8 mouse cellular contexts compared by ENCODE assay signal in genomic region chr11:97947426-97947825, GRCm38 (mm10). TPM values are rescaled to one million over a fixed set of nuclear protein-coding genes. Genes with fewer than 3 reads are reported as not detected.
DNase-seq lines count a peak whose midpoint lies in the region; ATAC-seq lines count a peak whose summit lies in the region.

No protein-coding gene starts in this region.

- H3K36me3 ChIP-seq in forebrain, embryonic 10.5 days (replicated peaks) = no peaks in the 10 kb centered on the region
- H3K36me3 ChIP-seq in forebrain, embryonic 16.5 days (ENCODE audit: control insufficient read depth, insufficient read depth) = no peaks in the 10 kb centered on the region
- no peaks in the 10 kb centered on the region for H3K36me3 ChIP-seq in midbrain, embryonic 10.5 days
- H3K36me3 ChIP-seq in midbrain, embryonic 15.5 days (replicated peaks) = no peaks in the 10 kb centered on the region

- DNase-seq in forebrain, embryonic 10.5 days (ENCODE audit: extremely low spot score, low spot score) = peak; percentile 58
- DNase-seq in midbrain, embryonic 10.5 days (ENCODE audit: low spot score) = peak; percentile 45
- DNase-seq in cerebellum, postnatal 10 days = peak; percentile 80 to 83
- peak; percentile 36 to 81 for DNase-seq in kidney, postnatal 36 days
- DNase-seq in spleen, postnatal 4 days (ENCODE audit: low spot score in 2 of 2) = peak; percentile 45 to 74
- no peak for DNase-seq in gastrocnemius, postnatal 25 days

- H3K27ac ChIP-seq in forebrain, embryonic 10.5 days = no peak overlapping the region
- no peak overlapping the region for H3K27ac ChIP-seq in forebrain, embryonic 16.5 days (ENCODE audit: low read length)
- no peak overlapping the region for H3K27ac ChIP-seq in midbrain, embryonic 10.5 days (replicated peaks)
- no peak overlapping the region for H3K27ac ChIP-seq in midbrain, embryonic 15.5 days

- H3K4me1 ChIP-seq in forebrain, embryonic 10.5 days = peaks cover 31% of the 10 kb centered on the region
- peaks cover 4% of the 10 kb centered on the region for H3K4me1 ChIP-seq in forebrain, embryonic 16.5 days (replicated peaks; ENCODE audit: control insufficient read depth, insufficient read depth, low read length)
- peaks cover 31% of the 10 kb centered on the region for H3K4me1 ChIP-seq in midbrain, embryonic 10.5 days
- peaks cover 13% of the 10 kb centered on the region for H3K4me1 ChIP-seq in midbrain, embryonic 15.5 days

- no peak for ATAC-seq in forebrain, embryonic 16.5 days
- no peak for ATAC-seq in midbrain, embryonic 15.5 days (replicated peaks)

- 12% methylated on average over 7 of the region's 7 CpGs for WGBS in forebrain, embryonic 10.5 days
- WGBS in forebrain, embryonic 16.5 days = 13% methylated on average over 7 of the region's 7 CpGs
- 13% methylated on average over 7 of the region's 7 CpGs for WGBS in midbrain, embryonic 10.5 days
- WGBS in midbrain, embryonic 15.5 days = 12% methylated on average over 7 of the region's 7 CpGs

- no peak overlapping the region for H3K4me3 ChIP-seq in forebrain, embryonic 10.5 days
- no peak overlapping the region for H3K4me3 ChIP-seq in forebrain, embryonic 16.5 days (replicated peaks; ENCODE audit: low read length)
- no peak overlapping the region for H3K4me3 ChIP-seq in midbrain, embryonic 10.5 days
- no peak overlapping the region for H3K4me3 ChIP-seq in midbrain, embryonic 15.5 days

- H3K9me3 ChIP-seq in forebrain, embryonic 10.5 days = no peaks in the 10 kb centered on the region
- no peaks in the 10 kb centered on the region for H3K9me3 ChIP-seq in forebrain, embryonic 16.5 days (ENCODE audit: control insufficient read depth, low read length)
- no peaks in the 10 kb centered on the region for H3K9me3 ChIP-seq in midbrain, embryonic 10.5 days (replicated peaks)
- no peaks in the 10 kb centered on the region for H3K9me3 ChIP-seq in midbrain, embryonic 15.5 days

- no peak overlapping the region for H3K9ac ChIP-seq in forebrain, embryonic 16.5 days (replicated peaks; ENCODE audit: low read depth, low read length)
- H3K9ac ChIP-seq in midbrain, embryonic 15.5 days = no peak overlapping the region

- H3K27me3 ChIP-seq in forebrain, embryonic 10.5 days (ENCODE audit: poor library complexity, severe bottlenecking) = no peaks in the 10 kb centered on the region
- H3K27me3 ChIP-seq in forebrain, embryonic 16.5 days (replicated peaks; ENCODE audit: control insufficient read depth, insufficient read depth, low read length) = no peaks in the 10 kb centered on the region
- no peaks in the 10 kb centered on the region for H3K27me3 ChIP-seq in midbrain, embryonic 10.5 days (ENCODE audit: low read depth, poor library complexity, severe bottlenecking)
- H3K27me3 ChIP-seq in midbrain, embryonic 15.5 days (replicated peaks) = no peaks in the 10 kb centered on the region

- H3K4me2 ChIP-seq in forebrain, embryonic 16.5 days (ENCODE audit: low read length) = no peak overlapping the region
- H3K4me2 ChIP-seq in midbrain, embryonic 15.5 days = no peak overlapping the region

RNA-seq across cellular contexts. Expression of gene Plxdc1, which starts 38.8 kb away (rescaled TPM):
- polyA plus RNA-seq in forebrain, embryonic 10.5 days (2016; fragmentation: Nextera tagmentation; extraction: Ambion mirVana) = 0.11 and 0.16 TPM in 2 replicates
- 0.72 and 0.96 TPM in 2 replicates for polyA plus RNA-seq in forebrain, embryonic 16.5 days (2015; fragmentation: Nextera tagmentation; extraction: Ambion mirVana)
- polyA plus RNA-seq in midbrain, embryonic 10.5 days (2016; fragmentation: Nextera tagmentation; extraction: Ambion mirVana) = 0.06 and 0.16 TPM in 2 replicates
- 1.7 and 1.8 TPM in 2 replicates for polyA plus RNA-seq in midbrain, embryonic 15.5 days (2015; fragmentation: Nextera tagmentation; extraction: Ambion mirVana)
- 1 to 10 TPM; 3.1 TPM for total RNA-seq in gastrocnemius, postnatal 25 days (2021)

RNA-seq across cellular contexts. Expression of gene Arl5c, which starts 48.6 kb away (rescaled TPM):
- 15.2 and 17.6 TPM in 2 replicates for polyA plus RNA-seq in forebrain, embryonic 10.5 days (2016; fragmentation: Nextera tagmentation; extraction: Ambion mirVana)
- polyA plus RNA-seq in forebrain, embryonic 16.5 days (2015; fragmentation: Nextera tagmentation; extraction: Ambion mirVana) = 4.6 and 6.4 TPM in 2 replicates
- polyA plus RNA-seq in midbrain, embryonic 10.5 days (2016; fragmentation: Nextera tagmentation; extraction: Ambion mirVana) = 8.9 and 16.8 TPM in 2 replicates
- 9.5 and 10.8 TPM in 2 replicates for polyA plus RNA-seq in midbrain, embryonic 15.5 days (2015; fragmentation: Nextera tagmentation; extraction: Ambion mirVana)
- under 1 TPM in 1 of 2 experiments, not detected in 1; 0.27 TPM for total RNA-seq in gastrocnemius, postnatal 25 days (2021)
